Mouse (Mus musculus): ENCODE data around the gene Pcbp2. TPM values are rescaled to one million over a fixed set of nuclear protein-coding genes. Genes with fewer than 3 reads are reported as not detected.

The Pcbp2 gene
- polyA plus RNA-seq (2012; rRNA removed): 447 and 470 TPM in 2 replicates

DNA sequence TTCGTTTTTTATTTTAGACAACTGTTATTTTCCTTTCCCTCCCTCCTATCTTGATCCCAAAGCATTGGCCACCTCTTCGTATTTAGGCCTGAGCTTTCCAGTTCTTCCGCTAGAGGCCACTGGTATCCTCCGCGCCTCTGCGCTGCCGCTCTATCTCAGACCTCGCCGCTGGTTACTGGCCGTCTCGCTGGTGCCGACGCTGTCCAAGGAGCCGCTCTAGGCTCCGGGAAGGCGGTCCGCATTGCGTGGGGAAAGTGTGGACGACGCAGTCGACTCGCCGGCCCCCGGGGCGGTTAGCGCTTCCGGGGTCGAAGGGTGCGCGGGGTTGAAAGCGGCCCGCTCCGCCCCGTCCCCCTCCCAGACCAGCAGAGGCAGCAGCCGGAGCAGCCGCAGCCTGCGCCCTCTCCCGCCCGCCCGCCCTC is at the start of gene Pcbp2:
Gene Pcbp2 (plus strand): TSS at position 357 of the 422 bp plus-strand sequence.

DNA sequence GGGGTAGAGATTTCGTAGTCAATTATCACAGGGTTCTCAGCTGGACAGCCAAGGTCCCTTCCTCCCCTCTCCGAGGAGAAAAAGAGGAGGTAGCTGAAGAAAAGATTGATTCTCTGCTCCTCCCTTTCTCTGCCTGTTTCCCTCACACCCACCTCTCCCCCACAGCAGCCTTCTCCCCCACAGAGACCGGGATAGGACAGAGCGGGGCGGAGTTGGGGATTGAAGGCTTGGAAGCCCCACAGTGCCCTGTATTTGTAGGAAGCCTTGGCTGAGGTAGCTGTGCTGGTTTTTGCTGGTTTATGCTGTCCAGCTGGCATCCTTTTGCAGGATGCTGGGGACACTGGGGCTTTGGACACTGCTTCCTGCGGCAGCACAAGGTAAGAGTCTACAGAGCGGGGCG is 25.2 kb upstream of the Pcbp2 start, which contains the start of gene Amhr2:
Gene Amhr2 (plus strand): TSS at position 222 of the 400 bp plus-strand sequence.

DNA sequence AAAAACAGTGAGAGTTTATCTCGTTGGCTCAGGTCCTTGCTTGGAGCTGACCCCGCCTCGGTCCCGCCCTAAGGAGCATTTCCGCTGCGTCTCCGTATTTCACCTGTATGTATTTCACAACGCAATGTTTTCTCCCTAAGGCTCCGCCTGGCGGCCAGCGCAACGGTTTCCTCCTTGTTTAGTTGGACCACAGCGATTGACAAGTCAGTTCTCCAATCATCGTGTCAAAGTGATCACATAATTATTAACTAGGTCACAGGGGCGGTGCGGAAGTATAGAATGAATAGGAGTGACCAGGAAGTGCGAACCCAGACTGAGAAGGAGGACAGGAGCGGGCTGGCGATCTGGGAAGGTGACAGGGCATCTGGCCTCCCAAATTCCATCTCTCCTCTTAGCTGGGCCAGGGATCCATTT is 11.4 kb upstream of the Pcbp2 start, which contains the start of gene Prr13:
Gene Prr13 (plus strand): TSS at position 125 of the 414 bp plus-strand sequence.

DNA sequence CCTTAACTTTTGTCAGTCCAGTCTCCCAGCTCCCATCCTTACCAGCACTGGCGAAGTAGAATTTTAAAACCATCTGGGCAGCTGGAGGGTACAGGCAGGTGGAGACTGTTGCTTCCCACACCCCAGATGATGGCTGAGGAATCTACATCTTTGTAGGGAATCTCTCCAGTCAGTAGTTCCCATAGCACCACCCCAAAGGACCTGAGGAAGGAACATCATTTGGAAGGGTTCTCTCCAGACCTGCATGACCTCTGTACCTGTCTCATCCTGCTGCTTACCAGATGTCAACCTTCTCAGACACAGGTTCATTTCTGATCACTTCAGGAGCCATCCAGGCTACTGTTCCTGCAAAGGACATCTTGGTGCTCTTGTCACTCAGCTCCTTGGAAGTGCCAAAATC is 33.1 kb downstream of the Pcbp2 start, which contains the start of gene Gm10337:
Gene Gm10337 (plus strand): TSS at position 276 of the 400 bp plus-strand sequence.

DNA sequence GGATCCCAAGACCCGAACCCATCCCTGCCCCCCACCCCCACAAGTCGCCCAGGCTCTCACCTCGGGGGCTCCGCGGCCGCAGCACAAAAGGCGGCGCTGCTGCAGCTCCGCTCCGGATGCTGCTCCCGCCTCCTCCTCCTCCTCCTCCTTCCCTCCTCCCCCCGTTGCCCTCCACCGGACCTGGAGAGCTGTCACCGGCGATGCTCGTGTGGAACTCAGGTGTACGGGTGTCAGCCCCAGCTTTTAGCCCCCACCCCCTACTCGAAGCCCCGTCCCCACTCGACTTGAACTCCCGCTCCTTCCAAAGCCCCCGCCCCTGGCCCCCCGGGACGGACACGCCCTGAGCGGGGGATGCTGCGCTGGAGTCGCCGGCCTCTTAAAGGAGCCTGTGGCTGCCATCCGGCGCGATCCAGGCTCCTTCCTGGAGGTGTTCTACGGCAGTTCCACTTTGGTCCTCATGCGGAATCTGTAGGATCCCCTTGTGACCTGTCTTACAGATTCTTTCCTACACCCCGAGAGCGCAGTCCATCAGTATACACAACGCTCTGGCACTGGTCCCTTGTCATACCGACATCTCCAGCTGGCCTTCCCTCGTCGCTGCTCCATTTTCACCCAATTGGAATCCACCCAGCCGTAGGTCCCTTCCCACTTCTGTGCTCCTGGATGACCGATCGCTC is 46.5 kb downstream of the Pcbp2 start, which contains the start of gene Map3k12:
Gene Map3k12 (minus strand): TSS at position 337 of the 677 bp plus-strand sequence.

DNA sequence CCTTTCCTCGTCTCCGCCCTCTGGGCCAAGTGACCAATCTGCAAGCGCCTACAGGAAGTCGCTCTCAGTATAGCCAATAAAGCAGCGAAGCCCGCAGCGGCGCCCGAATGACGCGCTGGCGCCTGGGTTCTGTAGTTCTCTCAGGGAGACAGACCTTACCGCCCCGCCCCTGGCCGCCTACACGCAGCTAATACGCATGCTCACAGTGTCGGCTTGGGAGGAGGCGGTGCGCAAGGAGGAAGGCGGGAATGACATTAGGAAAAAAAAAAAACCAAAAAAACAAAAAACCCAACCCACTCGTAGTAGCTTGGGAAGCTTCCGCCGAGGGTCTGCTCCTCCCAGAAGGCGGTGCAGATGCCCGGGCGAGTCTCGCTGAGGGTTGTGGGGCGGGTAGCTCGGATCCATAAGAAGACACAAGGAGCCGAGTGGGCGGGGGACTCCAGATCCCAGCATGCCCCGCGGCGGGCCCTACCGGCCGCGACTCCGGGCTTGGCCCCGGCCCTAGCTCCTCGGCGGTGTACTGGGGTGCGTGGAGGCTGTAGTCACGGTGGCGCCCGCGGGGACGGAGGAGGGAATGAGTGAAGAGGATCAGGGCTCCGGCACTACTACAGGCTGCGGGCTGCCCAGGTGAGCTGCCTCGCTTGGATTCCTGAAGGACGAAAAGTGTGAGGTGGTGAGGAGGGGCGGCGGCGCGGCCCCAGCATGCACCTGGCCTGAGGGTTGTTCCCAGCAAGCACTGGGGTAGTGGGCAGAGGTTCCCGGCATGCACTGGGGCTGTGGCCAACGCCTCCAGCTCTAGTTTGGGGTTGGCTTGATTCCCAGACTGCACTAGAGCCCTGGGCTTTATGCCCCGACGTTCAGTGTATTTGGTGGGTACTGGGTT is 47.9 kb downstream of the Pcbp2 start, which contains the start of gene Tarbp2:
Gene Tarbp2 (plus strand): TSS at position 217 of the 883 bp plus-strand sequence.

DNA sequence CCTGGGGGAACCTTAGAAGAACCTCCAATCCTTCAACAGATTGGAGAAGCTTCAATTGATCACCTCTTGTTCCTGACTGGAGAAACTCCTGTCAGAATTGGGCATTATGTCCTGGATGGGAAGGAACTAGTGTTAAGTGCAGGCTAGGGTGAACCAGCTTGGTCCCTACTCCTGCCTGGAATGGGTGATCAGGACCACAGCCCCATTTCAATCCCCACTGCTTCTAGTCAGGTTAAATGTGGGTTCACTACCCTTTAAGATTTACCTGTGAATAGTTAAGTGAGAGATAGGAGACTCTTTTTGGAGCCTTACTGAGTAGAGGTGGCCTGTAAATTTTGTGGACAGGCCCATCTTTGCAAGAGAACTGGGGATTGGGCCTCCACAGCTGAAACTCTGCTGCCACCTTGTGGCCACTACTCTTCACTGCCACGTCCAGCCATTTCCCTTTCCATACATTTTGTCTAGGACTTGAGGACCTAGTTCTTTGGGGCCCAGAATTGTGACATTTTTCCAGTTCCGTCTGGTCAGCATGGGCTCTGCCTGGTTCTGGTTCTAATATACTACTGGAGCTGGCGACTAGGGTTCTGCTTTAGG is 54.6 kb downstream of the Pcbp2 start, which contains the start of gene Npff:
Gene Npff (minus strand): TSS at position 51 of the 594 bp plus-strand sequence.

Other genes with a start within 250 kb of the Pcbp2 start
- gene Itgb7, start 238.6 kb upstream of the Pcbp2 start, polyA plus RNA-seq (2012; rRNA removed): 0.30 and 0.37 TPM in 2 replicates
- gene Rarg, start 213.0 kb upstream of the Pcbp2 start, polyA plus RNA-seq (2012; rRNA removed): 9.8 and 11.0 TPM in 2 replicates
- gene Gm9918, start 200.0 kb upstream of the Pcbp2 start, polyA plus RNA-seq (2012; rRNA removed): 0.08 and 0.23 TPM in 2 replicates
- 41.0 and 41.5 TPM in 2 replicates for gene Mfsd5, start 191.1 kb upstream of the Pcbp2 start, polyA plus RNA-seq (2012; rRNA removed)
- 6.2 and 6.7 TPM in 2 replicates for gene Espl1, start 174.3 kb upstream of the Pcbp2 start, polyA plus RNA-seq (2012; rRNA removed)
- 404 and 434 TPM in 2 replicates for gene Pfdn5, start 144.4 kb upstream of the Pcbp2 start, polyA plus RNA-seq (2012; rRNA removed)
- gene Myg1, start 138.8 kb upstream of the Pcbp2 start, polyA plus RNA-seq (2012; rRNA removed): 96.6 and 99.5 TPM in 2 replicates
- 30.4 and 32.7 TPM in 2 replicates for gene Aaas, start 119.8 kb upstream of the Pcbp2 start, polyA plus RNA-seq (2012; rRNA removed)
- 0.73 and 5.7 TPM in 2 replicates for gene Sp7, start 103.4 kb upstream of the Pcbp2 start, polyA plus RNA-seq (2012; rRNA removed)
- 12.9 and 13.1 TPM in 2 replicates for gene Sp1, start 64.4 kb upstream of the Pcbp2 start, polyA plus RNA-seq (2012; rRNA removed)
- gene Amhr2, start 25.2 kb upstream of the Pcbp2 start, polyA plus RNA-seq (2012; rRNA removed): 0.48 and 0.74 TPM in 2 replicates
- 73.2 and 80.8 TPM in 2 replicates for gene Prr13, start 11.5 kb upstream of the Pcbp2 start, polyA plus RNA-seq (2012; rRNA removed)
- not detected in 2 replicates for gene Gm10337, start 33.2 kb downstream of the Pcbp2 start, polyA plus RNA-seq (2012; rRNA removed)
- gene Map3k12, start 46.5 kb downstream of the Pcbp2 start, polyA plus RNA-seq (2012; rRNA removed): 89.1 and 91.0 TPM in 2 replicates
- gene Tarbp2, start 47.7 kb downstream of the Pcbp2 start, polyA plus RNA-seq (2012; rRNA removed): 145 and 154 TPM in 2 replicates
- gene Npff, start 54.4 kb downstream of the Pcbp2 start, polyA plus RNA-seq (2012; rRNA removed): 6.7 and 6.8 TPM in 2 replicates
- not detected in 2 replicates for gene Gm28047, start 154.5 kb downstream of the Pcbp2 start, polyA plus RNA-seq (2012; rRNA removed)
- 44.1 and 44.5 TPM in 2 replicates for gene Atf7, start 154.9 kb downstream of the Pcbp2 start, polyA plus RNA-seq (2012; rRNA removed)
- gene Atp5g2, start 201.8 kb downstream of the Pcbp2 start, polyA plus RNA-seq (2012; rRNA removed): 441 and 453 TPM in 2 replicates

Data from central nervous system, embryonic 18 days (tissue).